Mouse (Mus musculus) kidney, embryonic 14.5 days (tissue): ENCODE data around the gene Polr2f. TPM values are rescaled to one million over a fixed set of nuclear protein-coding genes. Genes with fewer than 3 reads are reported as not detected.

Experiments used
- polyA plus RNA-seq: library from polyadenylated mRNA; unstranded; fragments of >200 nt; fragmentation: Nextera tagmentation; extraction: Ambion mirVana; gene quantifications from 2 replicates; pipeline ENCODE4 v1.2.1, GENCODE M21; 2014

Gene Polr2f
- polyA plus RNA-seq, 1 experiment from 2014 or later, result 352 TPM

Other genes starting within 250 kb of the Polr2f start
- gene Gm49510, start 241.3 kb upstream of the Polr2f start, polyA plus RNA-seq, result 0.19 and 0.59 TPM in 2 replicates
- 32.7 and 38.5 TPM in 2 replicates for gene Sh3bp1, start 241.2 kb upstream of the Polr2f start, polyA plus RNA-seq
- gene Pdxp, start 227.1 kb upstream of the Polr2f start, polyA plus RNA-seq, result 20.5 and 25.8 TPM in 2 replicates
- 584 and 814 TPM in 2 replicates for gene Lgals1, start 214.3 kb upstream of the Polr2f start, polyA plus RNA-seq
- 55.8 and 64.6 TPM in 2 replicates for gene Nol12, start 206.1 kb upstream of the Polr2f start, polyA plus RNA-seq
- 50.6 and 54.9 TPM in 2 replicates for gene Triobp, start 193.3 kb upstream of the Polr2f start, polyA plus RNA-seq
- gene H1f0, start 112.6 kb upstream of the Polr2f start, polyA plus RNA-seq, result 137 and 306 TPM in 2 replicates
- 0.28 TPM in 1 of 2 replicates, not detected in the other for gene Galr3, start 99.1 kb upstream of the Polr2f start, polyA plus RNA-seq
- 48.6 and 54.2 TPM in 2 replicates for gene Ankrd54, start 78.1 kb upstream of the Polr2f start, polyA plus RNA-seq
- gene Eif3l, start 65.8 kb upstream of the Polr2f start, polyA plus RNA-seq, result 207 and 265 TPM in 2 replicates
- 6.5 and 7.2 TPM in 2 replicates for gene Micall1, start 32.1 kb upstream of the Polr2f start, polyA plus RNA-seq
- 7.1 and 8.8 TPM in 2 replicates for gene 1700088E04Rik, start 244 bp downstream of the Polr2f start, polyA plus RNA-seq
- 0.21 and 0.22 TPM in 2 replicates for gene Sox10, start 24.2 kb downstream of the Polr2f start, polyA plus RNA-seq
- 25.8 and 31.4 TPM in 2 replicates for gene Pick1, start 88.2 kb downstream of the Polr2f start, polyA plus RNA-seq
- 0.21 and 0.61 TPM in 2 replicates for gene Gm49486, start 88.4 kb downstream of the Polr2f start, polyA plus RNA-seq
- 0.39 and 0.50 TPM in 2 replicates for gene Slc16a8, start 113.8 kb downstream of the Polr2f start, polyA plus RNA-seq
- gene Baiap2l2, start 144.5 kb downstream of the Polr2f start, polyA plus RNA-seq, result 6.1 and 10.3 TPM in 2 replicates
- 10.9 and 17.0 TPM in 2 replicates for gene Pla2g6, start 187.4 kb downstream of the Polr2f start, polyA plus RNA-seq
- gene Maff, start 205.6 kb downstream of the Polr2f start, polyA plus RNA-seq, result 3.4 and 3.6 TPM in 2 replicates